Mouse (Mus musculus): Measurements from ENCODE around the gene Clmn.
A peak's percentile ranks its signal among the peaks of the same experiment; 100 is the strongest.
"Not testable (repeated sequence)": the region's sequence is repeated elsewhere in the genome, so short reads cannot be mapped to it uniquely, and the experiment has no call there.

Gene Clmn

DNA sequence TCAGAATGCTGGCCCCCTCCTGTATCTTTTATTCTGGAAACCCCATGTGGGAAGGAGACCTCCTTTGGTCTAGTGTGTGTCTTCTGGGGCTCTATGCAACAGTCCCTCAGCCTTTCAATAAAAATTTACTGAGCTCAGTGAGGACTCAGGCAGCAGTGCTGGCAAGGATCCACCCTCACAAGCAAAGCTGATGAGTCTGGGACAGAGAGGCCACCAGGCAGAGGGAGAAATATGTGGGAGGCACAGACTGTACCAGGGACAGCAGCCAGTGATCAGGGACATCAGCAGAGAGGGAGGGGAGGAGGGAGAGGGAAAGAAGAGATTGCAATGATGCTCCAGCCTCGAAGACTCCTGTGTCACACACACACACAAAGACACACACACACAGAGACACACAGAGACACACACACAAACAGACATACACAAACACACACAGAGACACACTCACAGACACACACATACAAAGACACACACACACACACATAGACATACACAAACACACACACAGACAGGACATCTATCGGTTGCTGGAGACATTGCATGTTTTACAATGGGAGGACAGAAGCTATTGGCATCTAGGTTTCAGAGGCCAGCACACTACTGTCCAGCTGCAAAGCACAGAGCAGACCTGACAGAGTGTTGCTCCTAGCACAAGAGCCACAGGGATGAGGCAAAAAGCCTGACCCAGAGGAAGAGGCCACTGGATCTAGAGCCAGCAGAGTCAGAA is 27.6 kb downstream of the Clmn start:
- DNase-seq: peak; percentile 34

DNA sequence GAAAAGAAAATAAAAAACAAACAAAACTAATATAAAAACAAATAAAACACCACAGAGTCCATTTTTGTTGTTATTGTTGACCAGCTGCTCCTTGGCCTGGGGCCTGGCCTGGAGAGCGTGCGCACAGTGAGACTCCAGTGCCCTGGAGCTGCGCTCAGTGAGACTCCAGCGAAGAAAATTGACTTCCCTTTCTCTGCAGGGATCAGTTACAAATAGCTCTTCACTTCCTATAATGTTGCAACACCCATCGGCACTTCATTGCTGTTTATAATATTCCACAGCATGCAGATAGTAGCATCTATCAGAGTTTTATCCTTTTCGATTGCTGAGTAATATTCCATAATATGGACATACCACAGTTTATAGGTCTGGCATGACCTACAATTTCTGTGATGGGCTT is 28.6 kb downstream of the Clmn start:
- DNase-seq: no peak

DNA sequence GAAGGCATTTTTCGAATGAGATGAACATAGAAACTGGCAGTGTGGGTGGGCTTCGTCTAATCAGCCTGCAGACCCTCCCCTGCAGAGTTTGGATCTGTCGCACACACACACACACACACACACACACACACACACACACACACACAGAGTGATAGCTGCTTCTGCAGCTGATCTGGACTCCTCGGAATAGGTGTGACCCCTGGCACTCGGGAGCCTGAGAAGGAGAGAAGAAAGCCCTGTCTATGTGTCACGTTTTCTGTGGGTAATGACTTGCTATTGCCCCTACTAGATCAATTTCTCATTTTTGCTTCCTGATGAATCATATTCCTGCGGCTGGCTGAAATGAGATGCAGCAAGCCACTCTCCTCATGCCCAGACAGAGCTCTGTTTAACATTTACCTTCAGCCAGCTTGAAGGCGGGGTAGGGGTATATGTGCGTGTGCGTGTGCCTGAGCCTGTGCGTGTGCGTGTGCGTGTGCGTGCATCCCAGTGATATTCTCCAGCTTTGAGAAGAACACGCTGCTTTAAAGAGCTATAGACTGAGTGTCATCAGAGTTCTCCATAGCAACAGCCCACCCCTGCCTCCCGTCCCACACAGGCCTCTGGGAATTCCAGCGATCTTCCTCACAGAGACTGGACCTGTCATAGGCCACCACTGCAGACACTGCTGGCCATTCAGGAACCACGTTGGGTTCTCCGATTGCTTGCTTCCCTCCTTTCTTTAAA is 29.3 kb downstream of the Clmn start:
- no peak for DNase-seq

DNA sequence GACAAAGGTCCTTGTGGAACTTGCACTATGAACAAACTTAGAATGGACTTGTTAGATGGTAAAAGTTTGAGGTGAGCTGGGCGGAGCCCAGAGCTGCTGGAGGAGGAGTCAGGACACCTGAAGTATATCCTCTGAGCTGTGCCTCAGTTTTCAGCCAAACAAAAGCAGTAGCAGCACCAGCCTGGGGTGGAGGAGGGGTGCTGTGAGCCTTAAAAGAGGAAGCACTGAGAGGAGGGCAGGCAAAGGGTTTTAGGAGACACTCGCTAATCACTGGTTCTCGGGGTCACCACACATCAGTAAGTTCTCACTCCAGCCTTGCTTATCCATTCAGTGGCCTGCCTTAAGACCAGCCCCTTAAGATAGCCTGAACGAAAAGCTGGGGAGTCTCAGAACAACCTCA is 30.1 kb downstream of the Clmn start:
- no peak for DNase-seq

DNA sequence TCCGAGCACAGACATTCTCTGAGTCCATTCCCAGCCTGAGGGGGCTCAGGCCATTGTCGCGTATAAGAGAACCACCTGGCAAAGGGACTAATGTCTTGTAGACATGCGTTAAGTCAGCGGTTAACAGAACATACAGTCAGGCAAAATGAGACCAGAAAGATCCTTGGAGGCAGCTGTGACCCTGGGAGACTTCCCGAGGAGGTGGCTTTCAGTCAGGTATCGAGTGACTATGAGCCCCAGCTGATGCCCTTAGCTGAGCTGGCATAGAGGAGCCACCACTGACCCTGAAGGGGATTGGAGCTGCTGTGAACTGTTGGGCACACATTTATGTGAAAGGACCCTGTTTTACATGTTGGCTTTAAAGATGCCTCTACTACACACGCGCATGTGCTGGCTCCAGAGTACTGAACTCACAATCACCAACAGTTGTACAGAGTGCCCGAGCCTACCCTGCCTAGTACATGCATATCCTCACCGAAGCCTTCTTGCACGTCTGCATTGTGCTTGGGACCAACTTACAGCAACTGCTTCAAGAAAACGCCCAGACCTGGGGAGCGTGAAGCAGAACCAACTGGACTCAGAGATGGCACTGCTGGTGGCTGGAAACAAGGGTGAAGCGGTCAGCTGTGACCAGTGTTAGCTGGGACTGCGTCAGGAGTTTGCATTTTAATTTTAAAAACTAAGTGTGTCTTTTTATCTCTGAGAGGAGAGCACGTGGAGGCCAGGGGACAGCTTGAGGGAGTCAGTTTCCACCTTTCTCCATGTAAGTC is 34.0 kb downstream of the Clmn start:
- DNase-seq: no peak

DNA sequence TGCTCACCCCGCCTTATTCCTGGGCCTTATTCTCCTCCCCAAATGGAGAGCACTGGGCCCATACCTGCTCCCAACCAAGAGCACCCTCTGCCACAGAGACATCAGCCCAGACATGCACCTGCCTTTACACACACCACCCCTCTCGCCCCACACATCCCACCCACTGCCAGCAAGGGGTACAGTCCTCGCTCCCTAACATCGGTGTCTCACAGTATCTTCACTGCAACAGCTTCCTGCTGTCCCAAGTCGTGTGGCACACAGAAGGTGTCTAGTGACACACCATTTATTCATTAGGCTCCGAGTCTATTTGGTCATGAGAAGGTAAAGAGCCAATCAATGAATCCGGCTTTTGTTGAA is 34.6 kb downstream of the Clmn start:
- no peak for DNase-seq

DNA sequence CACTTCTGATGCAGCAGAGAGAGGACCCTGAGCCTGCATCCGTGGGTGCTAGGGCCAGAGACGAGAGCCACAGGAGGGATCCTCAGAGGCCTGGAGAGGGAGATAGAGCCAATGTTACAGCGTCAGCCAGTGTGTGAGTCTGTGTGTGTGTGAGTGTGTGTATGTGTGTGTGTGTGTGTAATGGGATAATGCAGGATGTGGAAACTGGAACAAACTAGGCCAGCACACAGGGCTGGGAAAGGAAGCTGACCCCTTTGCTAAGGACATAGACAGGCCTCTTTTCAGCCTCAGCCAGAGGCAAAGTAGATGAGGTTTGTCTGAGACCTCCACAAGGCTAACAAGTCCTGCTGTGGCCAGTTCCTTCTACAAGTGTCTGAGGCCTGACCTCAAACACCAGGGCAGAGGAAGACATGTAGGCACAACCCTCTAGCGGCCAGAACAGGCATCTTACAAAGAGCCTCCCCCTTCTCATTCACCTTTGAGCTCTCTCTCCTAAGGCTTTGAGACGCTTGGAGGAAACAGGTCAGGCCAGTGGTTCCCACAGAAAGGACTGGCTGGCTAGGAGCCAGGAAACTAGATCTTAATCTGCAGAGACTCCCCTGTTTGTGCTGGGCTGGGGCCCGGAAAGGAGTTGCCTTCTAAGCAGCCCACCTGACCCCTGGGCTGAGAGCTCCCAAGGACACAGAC is 35.1 kb downstream of the Clmn start:
- no peak for DNase-seq

DNA sequence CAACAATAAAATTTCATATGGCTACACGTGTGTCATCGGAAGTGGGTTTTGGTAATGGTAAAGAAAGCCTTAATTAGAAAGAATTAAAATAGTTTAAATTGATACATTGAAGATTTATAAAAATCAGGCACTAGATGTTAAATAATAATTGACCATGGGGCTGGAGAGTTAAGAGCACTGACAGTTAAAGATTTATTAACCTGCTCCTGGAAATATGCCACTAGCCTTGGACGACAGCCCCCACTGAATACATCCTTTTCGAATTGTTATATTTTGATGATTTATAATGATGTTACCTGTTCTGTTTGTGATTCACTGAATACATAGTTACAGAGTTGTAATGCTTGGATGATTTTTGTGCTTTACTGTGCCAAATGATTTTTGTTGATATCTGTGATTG is 35.9 kb downstream of the Clmn start:
- DNase-seq: not testable (repeated sequence)

DNA sequence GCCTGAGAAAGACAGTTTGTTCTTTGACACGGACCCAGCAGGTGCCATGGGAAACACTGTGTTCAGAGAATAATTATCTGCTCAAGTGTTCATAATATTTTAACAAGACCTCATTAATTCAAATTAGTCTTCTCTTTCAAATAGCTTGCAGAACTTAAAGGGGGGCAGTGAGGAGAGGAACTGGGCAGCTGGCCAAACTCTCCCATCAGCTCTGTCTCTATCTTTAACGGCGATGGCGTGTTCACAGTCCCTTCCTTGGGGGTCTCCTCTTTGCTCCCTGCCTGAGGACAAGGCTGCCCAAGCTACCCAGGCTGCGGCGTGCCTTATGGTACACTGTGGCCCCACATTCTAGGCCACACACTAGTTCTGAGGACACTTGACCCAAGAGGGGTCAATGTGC is 37.2 kb downstream of the Clmn start:
- no peak for DNase-seq

DNA sequence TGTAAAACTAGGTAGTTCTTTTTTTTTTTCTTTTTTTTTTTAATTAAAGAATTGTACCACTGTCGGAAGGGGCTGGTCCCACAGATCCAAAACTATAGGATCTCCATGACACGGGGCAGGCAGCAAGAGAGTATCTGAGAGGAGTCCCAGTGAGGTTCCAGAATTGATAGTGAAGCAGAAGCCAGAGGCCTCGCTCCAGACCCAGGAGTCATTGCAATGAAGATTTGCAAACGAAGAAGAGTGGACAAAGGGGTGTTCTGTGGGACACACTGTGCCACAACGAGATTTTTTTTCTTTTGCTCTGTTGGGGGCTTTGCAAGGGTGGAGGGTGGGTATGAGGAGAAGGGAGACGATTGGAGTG is 40.0 kb downstream of the Clmn start:
- no peak for DNase-seq

DNA sequence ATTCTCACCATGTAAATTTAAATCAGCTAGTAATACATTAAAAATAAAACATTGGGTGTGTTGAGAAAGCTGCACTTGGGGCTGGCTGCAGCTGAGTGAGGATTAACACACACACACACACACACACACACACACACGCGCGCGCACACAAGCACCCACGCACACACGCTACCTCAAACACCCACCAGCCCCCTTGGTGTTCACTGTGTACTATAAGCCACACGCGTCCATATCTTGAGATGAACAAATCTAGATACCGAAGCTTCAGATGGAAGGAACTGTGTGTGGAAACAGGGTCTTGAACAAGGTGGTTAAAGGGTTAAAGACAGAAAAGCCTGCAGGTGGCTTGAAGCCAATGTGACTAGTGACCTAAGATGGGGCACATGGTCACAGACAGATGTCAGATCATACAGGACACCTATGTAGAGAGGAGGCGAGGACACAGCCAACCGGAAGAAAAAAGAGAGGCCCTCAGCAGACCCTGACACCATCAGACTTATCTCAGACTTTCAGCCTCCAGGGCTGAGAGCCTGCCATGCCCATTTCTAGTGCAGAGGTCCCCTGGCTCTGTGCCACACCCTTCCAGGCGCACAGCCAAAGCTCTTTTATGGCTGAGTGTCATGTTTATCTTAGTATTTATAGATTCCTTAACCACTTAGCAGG is 40.5 kb downstream of the Clmn start:
- no peak for DNase-seq

DNA sequence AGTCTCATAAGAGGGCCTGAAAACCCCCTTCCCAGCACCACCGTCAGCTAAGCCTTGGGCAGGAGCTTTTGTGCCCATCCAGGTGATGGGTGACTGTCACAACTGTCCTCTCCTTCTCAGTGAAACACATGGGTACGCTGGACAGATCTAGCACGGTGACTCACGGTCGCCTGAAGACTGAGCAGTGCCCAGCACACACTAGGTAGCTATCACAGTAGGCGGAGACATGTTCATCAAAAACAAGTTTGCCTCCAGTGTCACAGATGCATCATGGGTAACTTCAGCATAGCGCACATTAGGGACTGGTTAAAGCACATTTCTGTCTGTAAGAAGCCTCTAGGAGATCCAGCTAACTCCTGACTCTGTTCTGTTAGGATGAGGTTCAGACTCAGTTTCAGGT is 41.2 kb downstream of the Clmn start:
- no peak for DNase-seq

DNA sequence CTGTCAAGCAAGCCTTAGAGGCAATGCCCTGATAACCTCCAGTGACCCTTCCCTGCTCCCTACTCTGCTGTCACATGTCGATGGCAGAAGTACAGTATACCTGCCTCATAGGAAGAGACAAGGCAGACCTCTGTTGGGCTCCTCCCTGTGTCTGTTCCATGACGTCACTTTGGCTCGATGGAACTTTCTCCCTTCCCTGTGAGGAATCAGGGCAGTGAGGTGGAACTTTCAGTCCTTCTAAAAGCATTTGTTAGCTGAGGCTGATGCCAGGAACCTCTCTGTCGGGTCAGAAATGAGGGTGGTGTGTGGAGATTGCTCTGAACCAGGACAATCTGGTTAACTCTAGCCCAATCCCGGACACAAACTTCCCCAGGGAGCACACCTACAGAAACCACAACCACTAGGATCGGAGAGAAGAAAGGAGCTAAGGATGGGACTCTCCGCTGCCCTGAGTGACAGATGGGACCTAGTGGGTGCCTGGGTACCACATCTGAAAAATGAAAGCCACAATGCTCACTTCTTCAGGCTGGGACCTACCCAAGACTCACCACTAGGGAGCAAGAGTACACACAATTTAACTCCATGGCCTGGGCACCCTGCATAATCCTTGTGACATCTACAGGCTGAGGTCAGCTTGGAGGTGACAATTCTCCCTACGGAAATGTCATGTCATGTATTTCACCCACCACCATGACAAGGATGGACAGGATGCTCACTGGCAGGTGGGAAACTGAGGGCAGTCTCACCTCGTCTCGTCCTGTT is 41.9 kb downstream of the Clmn start:
- DNase-seq: no peak

DNA sequence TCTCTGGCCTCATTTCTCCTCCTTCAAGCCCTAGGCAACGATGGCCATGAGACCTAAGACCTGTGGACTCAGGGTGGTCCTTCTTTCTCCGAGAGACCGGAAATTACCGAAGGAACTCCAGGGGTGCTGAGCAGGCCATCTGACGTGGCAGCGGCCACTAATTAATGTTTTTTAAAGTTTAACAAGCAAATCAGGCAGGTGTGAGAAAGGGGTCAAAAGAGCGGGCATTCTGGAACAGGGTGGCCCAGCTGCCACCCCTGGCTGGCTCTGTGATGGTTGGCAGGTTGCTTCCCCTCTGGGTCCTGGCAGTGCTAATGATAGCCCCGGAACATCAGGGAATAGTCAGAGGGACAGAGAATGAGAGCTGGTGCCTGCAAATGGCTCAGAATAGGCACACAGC is 42.7 kb downstream of the Clmn start:
- no peak for DNase-seq

DNA sequence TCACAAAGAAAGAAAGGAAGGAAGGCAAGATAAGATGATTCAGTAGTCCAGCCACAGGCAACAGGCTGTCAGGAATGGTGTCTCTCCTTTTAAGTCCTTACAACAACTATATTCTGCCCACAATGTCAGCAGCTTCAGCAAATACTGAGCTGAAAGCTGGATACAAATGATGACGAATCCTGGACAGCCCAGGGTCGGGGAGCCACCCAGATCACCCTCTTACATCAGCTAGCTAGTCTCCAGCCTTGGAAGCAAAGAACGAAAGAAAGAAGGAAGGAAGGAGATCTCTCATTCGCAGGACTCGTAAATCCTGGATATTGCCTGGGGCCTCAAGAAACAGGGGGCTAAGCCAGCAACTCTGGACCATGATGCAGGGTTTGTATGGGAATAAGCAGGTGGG is 44.8 kb downstream of the Clmn start:
- DNase-seq: no peak

DNA sequence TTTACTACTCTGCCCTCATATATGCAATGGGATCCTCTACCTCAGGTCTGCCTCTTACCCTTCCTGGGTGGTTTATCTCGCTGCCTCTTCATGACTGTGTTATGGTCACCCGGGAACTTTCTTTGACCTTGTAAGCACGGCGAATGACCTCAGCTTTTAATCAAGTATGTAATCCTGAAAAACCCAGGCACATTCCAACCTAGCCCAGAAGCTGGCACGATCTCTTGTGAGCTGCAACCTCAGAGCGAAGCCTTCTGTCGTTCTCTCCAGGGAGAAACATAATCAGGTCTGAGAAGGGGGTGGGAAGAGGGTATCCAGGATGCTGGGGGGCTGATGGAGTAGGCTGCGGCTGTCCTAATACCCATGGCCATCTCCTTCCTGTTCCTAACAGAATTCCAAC is 45.8 kb downstream of the Clmn start:
- DNase-seq: no peak

DNA sequence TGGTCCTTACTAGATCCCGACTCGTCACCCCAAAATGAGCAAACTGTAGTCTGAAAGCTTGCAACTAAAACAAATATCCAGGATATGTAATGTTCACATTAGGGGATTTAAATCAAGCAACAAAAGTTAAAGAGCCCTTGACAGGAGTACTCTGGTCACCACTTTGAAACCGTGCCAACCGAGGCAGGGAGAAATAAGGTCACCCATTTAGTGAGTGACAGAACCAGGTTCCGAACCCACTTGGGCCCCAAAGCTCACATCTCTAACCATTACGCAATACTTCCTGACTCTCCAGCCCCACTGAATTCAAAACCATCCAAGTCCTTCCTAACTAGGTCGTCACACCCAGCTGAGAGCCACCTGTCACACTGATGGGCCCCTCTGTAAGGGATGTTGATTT is 46.8 kb downstream of the Clmn start:
- DNase-seq: no peak

DNA sequence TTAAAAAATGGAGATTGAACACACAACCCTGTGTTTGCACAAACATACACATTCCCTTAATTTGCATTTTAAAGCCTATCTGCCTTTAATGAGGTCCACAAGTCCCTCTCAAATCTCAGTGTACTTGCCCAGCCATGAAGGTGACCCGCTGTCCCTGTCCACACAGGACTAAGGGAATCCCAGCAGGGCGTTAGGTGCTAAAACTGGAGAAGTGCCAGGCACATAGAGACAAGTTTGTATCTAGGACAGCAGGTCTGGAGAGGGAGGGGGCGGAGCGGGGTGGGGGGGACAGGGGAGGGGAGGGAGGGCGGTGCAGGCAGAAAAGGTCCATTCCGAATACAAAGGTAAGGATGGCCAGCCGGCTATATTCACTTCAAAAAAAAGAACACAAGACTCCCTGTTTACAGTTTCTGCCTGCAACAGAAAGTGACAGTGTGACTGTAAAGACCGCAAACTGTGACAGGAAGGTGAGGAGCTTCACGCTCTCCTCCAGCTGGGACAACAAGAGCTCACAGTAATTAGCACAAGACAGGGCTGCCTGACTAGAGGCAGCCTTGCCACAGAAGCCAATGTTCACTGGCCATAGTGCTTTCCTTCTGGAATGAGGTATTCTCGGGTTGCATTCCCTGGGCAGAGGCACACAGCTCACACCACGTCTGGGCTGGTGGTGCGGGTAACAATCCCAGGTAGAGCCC is 47.6 kb downstream of the Clmn start:
- DNase-seq: no peak

DNA sequence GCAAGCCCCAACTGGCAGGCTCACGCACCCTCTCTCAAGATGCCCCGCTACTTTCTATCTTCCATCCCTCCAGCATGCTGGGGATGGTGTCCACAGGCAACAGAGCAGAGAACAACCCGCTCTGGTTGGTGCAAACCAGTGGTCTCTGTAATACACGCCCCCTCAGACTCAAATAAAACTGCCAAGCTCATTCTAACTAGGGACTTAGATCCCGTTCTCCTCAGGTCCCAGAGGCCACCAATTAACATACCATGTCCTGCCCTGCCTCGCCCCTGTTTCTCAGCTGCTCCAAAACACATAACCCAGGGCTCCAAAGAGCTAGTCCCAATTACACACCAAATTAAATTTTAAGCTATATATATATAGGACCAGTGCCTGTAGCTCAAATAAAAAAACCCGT is 50.6 kb downstream of the Clmn start:
- DNase-seq: no peak

DNA sequence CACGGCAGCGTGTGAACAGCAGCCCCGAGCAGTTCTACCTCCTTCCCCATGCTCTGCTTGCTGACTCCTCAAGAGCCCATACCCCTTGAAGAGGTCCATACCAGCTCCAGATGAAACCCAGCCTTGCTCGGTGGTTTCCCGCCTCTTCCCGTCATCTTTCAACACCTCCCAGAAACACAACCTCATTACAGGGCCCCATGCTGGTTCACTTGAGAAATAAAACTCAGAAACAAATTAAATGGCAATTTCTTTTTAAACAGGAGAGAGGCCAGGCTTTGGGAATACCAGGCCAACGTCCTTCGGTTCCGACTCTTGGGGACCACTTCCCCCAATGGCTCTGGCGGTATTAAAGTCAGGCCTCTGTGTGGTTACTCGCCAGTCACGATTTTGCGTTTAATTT is 51.1 kb downstream of the Clmn start:
- no peak for DNase-seq

DNA sequence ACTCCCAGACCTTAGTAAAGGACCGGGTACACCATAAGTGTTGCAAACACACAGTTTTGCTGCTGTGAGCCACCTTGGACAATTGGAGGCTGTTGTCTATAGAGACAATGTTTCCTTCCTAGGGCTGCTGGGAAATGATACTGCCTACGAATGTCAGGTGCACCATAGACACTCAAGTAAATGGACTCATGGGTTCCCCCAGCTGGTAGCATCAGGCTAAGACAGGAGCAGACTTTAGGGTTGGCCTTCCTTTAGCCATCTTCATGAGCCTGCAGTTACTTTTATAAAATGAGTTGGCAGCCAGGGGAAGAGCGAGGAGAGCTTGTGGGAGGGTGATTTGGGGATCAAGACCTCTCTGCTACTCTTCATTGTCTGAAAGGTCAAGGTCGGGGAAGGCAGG is 52.2 kb downstream of the Clmn start:
- DNase-seq: no peak
